Mouse (Mus musculus) thymus, adult 2 months (tissue): ENCODE data around the gene Lrrc1. TPM values are rescaled to one million over a fixed set of nuclear protein-coding genes. Genes with fewer than 3 reads are reported as not detected.

Experiments used
- DNase-seq: peaks from one replicate; pipeline ENCODE4 v3.0.0; 2021
- H3K27ac ChIP-seq: fragments of 200-500 bp; 2 replicates; pipeline ENCODE4 v1.5.1; 2012; ENCODE audit warnings: low read length, control low read depth; ENCODE audit not compliant: control insufficient read depth, insufficient read depth
- H3K27me3 ChIP-seq: fragments of 200-500 bp; 2 replicates; pipeline ENCODE4 v1.6.1; 2012; ENCODE audit warnings: mild to moderate bottlenecking, low read length, moderate library complexity, mixed read lengths; ENCODE audit not compliant: control insufficient read depth, insufficient read depth
- H3K36me3 ChIP-seq: fragments of 200-500 bp; 2 replicates; pipeline ENCODE4 v1.6.1; 2012; ENCODE audit warnings: mild to moderate bottlenecking, low read length, moderate library complexity; ENCODE audit not compliant: control insufficient read depth, insufficient read depth
- H3K4me1 ChIP-seq: fragments of 200-500 bp; replicated peaks from 2 replicates; pipeline ENCODE4 v1.6.1; 2012; ENCODE audit warnings: low read length; ENCODE audit not compliant: control insufficient read depth, insufficient read depth
- H3K4me3 ChIP-seq: fragments of 200-500 bp; 2 replicates; pipeline ENCODE4 v1.5.1; 2012; ENCODE audit warnings: mild to moderate bottlenecking, low read length, control low read depth, moderate library complexity; ENCODE audit not compliant: control insufficient read depth, insufficient read depth
- CTCF ChIP-seq: fragments of 200-500 bp; IDR thresholded peaks from 2 replicates; pipeline ENCODE4 v1.5.1; 2012; ENCODE audit warnings: mild to moderate bottlenecking, control low read depth, low read length, moderate library complexity, borderline replicate concordance; ENCODE audit not compliant: control insufficient read depth, poor library complexity, insufficient read depth; ENCODE audit errors: extremely low read depth
- POLR2A ChIP-seq: fragments of 200-500 bp; IDR thresholded peaks from 2 replicates; pipeline ENCODE4 v1.6.1; 2012; ENCODE audit warnings: mild to moderate bottlenecking, low read length, control low read depth, moderate library complexity; ENCODE audit not compliant: control insufficient read depth, poor library complexity, insufficient read depth; ENCODE audit errors: extremely low read depth
- WGBS: fragments of 180-500 bp; shearing (Covaris S2); methylation state at CpG from one replicate; pipeline ENCODE4 v1.1.7; 2018; 5-methylcytosine and 5-hydroxymethylcytosine counted together
- polyA plus RNA-seq: library from polyadenylated mRNA; depleted of rRNA; stranded (reverse); fragments of >200 nt; gene quantifications from 2 replicates; pipeline ENCODE4 v1.2.3, GENCODE M21; 2012

The Lrrc1 gene
- polyA plus RNA-seq, 1 experiment, result 51.3 TPM

- WGBS, result 31% methylated on average over 7 of the region's 7 CpGs
- H3K4me1 ChIP-seq, result 0 out of 2 replicates have a peak, but pooled peaks cover 2% of the 10 kb centered on the region
- DNase-seq, result no peak
- H3K27me3 ChIP-seq, result no peaks in the 10 kb centered on the region
- H3K4me3 ChIP-seq, result no peak overlapping the region
- H3K27ac ChIP-seq, result no peak overlapping the region
- TF ChIP-seq CTCF (no peak), POLR2A (no peak)
- H3K36me3 ChIP-seq, result no peaks in the 10 kb centered on the region
These were observed 6.4 kb upstream of the Lrrc1 start for GRCm38 (mm10) chr9:77551036-77551512.

- no peak for DNase-seq
- Histone ChIP-seq H3K4me3 (no peak overlapping the region), H3K27ac (no peak overlapping the region), H3K27me3 (no peaks in the 10 kb centered on the region), H3K36me3 (no peaks in the 10 kb centered on the region), H3K4me1 (peaks cover 15% of the 10 kb centered on the region)
- TF ChIP-seq POLR2A, result no peak
- no peak for TF ChIP-seq CTCF
- 91% methylated on average over 3 of the region's 3 CpGs for WGBS
These were observed 1.3 kb upstream of the Lrrc1 start for GRCm38 (mm10) chr9:77546010-77546409.

- TF ChIP-seq CTCF (no peak), POLR2A (no peak)
- Histone ChIP-seq H3K4me1 (peaks cover 19% of the 10 kb centered on the region), H3K4me3 (peak overlapping the region; percentile 87), H3K27ac (peak overlapping the region; percentile 57), H3K27me3 (no peaks in the 10 kb centered on the region), H3K36me3 (no peaks in the 10 kb centered on the region)
- no peak for DNase-seq
- WGBS, result under 1% methylated on average over 17 of the region's 17 CpGs
These were observed 375 bp upstream of the Lrrc1 start for GRCm38 (mm10) chr9:77545068-77545421.

- Histone ChIP-seq H3K27me3 (no peaks in the 10 kb centered on the region), H3K4me1 (peaks cover 23% of the 10 kb centered on the region), H3K36me3 (no peaks in the 10 kb centered on the region), H3K27ac (peak overlapping the region; percentile 7; the same call in 1 of the 2 replicates), H3K4me3 (peak overlapping the region; percentile 87)
- DNase-seq, result peak; percentile 73
- WGBS, result 2% methylated on average over 40 of the region's 40 CpGs
- no peak for TF ChIP-seq POLR2A
- TF ChIP-seq CTCF, result 0 out of 2 replicates have a peak, but pooled peaks have one; percentile 16
These were observed 1.0 kb downstream of the Lrrc1 start for GRCm38 (mm10) chr9:77543351-77544321.

GRCm38 (mm10) chr9:77541556-77541955 lies 3.1 kb downstream of the Lrrc1 start:
- Histone ChIP-seq H3K4me3 (no peak overlapping the region), H3K4me1 (peaks cover 33% of the 10 kb centered on the region), H3K27ac (no peak overlapping the region), H3K27me3 (no peaks in the 10 kb centered on the region), H3K36me3 (no peaks in the 10 kb centered on the region)
- TF ChIP-seq CTCF (no peak), POLR2A (no peak)
- DNase-seq, result no peak
- 97% methylated on average over 7 of the region's 7 CpGs for WGBS

GRCm38 (mm10) chr9:77539232-77539631 lies 5.4 kb downstream of the Lrrc1 start:
- H3K27ac ChIP-seq, result no peak overlapping the region
- no peak for TF ChIP-seq CTCF
- TF ChIP-seq POLR2A, result no peak
- WGBS, result 97% methylated on average over 9 of the region's 9 CpGs
- no peaks in the 10 kb centered on the region for H3K36me3 ChIP-seq
- peaks cover 35% of the 10 kb centered on the region for H3K4me1 ChIP-seq
- DNase-seq, result no peak
- no peak overlapping the region for H3K4me3 ChIP-seq
- no peaks in the 10 kb centered on the region for H3K27me3 ChIP-seq
